Mouse (Mus musculus) yolk sac, embryonic 10.5 days (tissue): ENCODE results near the gene Usp48.

ENCODE experiments used
- DNase-seq: peaks from one replicate; pipeline ENCODE4 v3.0.0-alpha.2; 2017; ENCODE audit warnings: low spot score

The Usp48 gene

DNA sequence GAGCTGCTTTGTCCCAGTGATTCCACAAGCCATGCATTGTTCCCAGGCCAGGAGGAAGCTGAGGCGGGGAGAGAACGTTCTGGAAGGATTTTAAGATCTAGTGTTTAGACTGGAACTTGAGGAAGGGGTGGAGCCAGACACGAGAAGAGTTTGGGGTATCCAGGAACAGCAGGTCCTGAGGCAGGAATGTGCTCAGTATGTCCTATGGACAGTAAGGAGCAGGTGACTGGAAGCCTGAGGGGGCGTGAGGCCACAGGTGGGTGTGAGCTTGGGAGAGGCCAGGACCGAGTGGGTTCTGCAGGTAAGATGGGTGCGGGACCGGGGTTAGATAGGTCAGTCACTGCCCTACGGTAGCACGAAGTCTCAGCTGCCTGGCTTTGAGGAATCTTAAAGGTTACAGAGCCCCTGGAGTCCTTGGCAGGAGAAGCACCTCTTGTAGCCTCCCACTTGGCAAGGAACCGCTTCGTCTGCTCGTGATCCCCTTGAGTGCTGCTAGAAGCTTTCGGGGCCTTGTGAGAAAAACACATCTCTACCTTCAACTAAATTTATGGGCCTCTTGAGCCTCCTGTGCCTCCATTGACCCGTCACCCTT is 93.8 kb downstream of the Usp48 start:
- no peak for DNase-seq

DNA sequence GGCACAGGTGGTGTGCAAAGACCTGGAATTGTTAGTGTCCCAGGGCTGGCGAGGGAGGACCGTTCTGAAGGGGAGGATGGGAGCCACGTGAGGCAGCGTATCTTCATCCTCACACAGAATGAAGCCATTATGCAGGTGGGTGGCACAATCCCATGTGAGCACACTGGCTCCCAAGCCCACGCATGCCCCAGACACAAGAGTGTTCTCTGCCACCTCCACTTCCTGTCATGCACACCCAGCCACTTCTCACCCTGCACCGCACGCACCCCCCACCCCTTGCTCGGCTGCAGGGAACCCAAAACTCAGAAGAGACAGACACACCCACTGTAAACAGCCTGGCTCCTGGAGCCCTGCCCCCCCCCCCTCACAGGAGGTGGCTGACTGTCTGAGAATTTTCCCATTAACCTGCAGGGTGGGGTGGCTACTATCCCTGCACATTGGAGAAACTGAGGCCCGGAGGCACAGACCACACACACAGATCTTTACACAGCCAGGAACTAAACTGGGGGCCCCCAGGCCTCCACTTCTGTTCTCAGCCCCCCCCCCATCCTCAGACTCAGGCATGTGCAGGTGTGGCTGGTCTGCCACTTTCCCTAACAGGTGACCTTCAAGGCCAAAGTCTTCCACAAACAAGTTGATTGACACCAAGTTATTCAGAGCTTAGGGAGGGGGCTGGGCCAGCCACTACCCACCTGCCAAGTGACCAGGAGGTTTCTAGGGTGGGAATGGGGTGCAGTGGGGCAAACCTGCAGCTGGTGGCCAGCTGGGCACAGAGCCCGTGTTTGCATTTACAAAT is 98.8 kb downstream of the Usp48 start:
- DNase-seq = no peak

DNA sequence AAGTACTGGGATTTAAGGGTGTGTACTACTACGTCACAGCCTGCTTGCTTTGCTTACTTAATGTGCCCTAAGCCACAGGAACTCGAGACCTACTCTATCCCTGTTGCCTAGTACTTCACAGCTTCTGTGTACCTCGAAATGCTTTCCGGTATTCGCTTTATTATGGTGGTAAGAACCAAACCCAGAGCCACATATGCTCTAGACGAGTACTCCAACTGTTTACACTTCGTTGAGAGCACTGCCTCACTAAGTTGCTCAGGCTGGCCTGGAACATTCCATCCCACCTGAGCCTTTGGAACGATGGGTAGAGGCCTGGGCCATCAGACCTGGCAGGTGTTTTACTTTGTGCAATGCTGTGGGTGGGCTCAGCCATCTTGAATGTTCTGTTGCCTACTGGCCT is 101.7 kb downstream of the Usp48 start:
- no peak for DNase-seq

DNA sequence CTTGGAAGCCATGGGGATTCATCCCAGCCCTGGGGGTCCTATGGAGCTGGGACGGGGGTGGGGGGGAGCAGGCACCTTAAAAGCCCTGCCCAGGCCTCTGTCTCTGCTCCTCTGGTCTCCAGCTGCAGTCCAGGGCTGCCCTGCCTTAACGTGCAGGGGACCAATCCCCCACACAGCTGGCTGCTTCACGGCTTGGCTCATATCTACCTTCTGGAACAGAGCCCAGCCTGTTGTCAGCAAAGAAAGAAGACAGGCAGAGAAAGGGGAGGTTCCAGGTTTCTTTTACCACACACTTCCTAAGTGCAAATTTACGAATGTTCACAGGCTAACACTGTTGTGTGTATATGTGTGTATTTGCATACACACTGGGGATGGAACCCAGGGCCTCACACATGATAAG is 102.3 kb downstream of the Usp48 start:
- no peak for DNase-seq

DNA sequence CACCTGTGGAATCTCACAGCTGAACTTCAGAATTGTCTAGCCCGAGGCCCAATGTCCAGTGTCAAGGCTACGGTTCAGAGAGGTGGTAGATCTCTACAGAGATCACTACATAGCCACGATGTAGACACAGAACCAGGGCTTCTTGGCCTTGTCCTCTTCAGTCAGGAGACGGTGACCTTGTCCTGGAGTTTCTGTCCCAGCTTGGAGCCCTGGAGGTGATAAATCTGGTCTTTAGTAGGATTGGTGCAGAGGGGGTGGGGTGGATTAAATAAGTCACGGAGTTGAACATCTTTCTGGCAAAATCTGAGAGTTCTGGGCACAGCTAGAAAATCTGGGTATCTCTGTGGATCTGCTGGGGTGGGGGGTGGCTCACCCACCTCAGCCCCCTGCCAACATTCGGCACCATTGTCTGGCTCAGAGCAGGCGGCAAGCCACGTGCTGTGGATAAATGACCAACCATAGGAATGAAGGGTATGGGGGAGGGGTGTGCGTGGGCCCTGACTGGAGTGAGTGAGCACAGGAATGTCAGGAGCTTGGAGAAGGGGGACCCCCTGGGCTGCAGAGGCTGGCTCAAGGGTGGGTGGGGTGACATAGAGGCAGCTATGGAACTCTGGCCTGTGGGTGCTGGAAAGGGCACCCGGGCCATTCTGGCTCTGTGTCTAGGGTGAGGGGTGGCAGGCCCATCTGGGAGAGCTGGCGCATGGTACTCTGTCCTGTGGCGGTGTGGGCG is 103.8 kb downstream of the Usp48 start:
- no peak for DNase-seq

DNA sequence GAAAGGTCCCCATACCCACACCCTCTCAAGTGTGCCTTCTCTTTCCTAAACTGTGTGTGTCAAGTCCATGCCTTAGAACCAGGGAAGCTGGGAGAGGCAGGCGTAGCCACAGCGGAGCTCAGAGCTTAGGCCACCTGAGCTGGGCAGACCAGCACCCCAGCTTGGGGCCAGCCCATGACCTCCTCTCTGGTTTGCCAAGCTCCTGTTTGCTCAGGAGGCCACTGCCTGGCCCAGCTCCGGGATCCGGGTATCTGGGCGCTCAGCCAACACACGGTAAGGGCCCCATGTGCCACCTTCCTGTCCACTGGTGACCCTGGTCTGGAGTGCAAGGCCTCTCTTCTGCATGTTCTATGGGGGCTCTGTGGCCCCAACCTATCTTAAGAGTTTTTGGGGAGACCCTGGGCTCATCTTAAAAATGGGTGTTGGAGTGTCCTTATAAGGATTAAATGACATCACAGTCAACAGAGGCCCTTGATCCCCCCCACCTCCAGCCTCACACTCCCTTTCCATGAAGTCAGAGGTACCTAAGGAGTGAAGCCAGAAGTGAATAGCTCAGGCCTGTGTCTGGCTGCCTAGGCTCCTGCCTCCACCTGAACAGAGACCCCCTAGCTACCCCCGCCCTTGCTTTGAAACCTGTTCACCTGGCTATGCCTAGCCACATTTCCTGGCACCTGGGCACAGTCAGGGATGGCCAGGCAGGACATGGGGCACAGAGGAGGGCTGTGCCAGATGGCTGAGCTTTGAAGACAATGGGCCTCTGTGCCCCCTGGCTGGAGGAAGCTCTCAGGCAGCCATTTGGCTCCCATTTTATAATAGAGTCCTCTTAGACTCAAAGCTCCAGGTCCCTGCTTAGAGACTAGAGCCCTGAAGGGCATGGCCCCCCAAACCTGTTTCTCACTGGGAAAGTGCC is 104.8 kb downstream of the Usp48 start:
- no peak for DNase-seq

DNA sequence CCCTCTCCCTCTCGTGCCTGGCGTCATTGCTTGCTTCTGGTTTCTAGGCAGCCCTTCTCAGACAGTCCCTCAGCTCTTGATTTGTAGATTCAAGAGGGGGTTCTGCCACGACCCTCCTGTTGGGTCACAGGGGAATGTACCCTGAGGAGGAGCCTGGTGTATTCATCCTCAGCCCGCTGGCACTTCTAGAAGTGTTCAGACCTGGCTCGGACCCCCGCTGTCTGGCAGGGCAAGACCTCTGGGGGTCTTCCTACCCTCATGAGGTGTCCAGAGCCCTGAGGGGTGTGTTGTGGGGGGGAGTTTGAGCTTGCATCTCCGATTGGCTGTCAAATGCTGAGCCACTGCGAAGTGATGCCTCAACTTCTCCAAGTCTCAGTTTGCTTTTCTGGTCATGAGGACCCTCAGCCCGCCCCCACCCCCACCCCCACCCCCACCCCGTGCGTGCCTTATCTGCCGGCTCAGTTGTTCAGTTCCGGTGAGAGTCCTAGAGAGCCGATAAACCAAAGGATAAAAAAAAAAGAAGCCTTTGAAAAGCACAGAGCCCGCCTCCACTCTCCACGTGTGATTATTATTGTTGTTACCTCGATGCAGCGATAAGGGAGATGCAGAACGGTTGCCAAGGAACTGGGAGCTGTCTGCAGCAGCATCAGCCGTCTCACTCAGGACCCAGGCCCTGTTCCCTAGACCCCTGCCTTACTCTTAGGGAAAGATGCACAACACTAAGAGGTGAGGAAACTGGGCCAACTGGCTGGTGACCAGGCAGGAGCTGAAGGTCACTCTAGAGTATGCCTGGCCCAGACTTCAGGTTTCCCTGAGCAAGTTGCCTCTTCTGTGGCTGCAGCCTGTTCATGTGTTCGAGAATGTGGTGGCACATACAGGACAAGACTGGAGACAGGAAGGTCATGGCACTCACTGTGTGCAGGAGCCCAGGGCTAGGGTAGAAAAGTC is 106.0 kb downstream of the Usp48 start:
- no peak for DNase-seq

DNA sequence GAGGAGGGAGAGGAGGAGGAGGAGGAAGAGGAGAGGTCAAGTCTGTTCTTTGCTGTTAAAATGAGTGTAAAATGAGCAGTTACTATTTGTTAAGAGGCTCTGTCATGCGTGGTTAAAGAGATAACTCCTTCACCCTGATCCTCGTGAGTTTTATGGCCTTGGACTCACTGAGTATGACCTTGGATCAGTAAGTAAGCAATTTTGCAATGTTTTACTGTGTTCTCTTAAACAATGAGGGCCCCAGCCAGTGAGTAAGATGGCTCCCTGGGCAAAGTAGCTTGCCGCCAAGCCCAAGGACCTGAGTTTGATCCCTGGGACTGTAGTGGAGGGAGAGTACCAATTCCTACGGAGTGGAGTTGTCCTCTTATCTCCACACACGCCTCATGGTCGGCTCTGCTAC is 107.4 kb downstream of the Usp48 start:
- DNase-seq = no peak

DNA sequence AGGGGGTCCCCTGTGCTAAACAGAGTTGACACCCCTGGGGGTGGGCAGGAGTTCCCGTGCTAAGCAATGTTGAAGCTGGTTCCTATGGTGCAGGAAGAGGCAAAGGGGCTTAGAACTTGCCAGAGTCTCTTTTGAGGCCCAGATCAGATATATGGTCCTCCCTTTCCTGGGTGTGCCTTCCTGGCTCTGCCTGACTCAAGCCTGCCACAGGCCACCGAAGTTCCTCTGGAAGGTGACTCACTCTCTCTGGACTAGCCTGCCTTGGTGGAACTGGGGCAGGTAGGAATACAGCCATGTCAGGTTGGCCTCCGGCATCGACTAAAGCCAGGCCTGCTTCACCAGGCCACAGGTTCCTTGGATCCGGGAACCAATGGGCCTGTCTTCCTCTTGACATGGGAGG is 109.5 kb downstream of the Usp48 start:
- no peak for DNase-seq

DNA sequence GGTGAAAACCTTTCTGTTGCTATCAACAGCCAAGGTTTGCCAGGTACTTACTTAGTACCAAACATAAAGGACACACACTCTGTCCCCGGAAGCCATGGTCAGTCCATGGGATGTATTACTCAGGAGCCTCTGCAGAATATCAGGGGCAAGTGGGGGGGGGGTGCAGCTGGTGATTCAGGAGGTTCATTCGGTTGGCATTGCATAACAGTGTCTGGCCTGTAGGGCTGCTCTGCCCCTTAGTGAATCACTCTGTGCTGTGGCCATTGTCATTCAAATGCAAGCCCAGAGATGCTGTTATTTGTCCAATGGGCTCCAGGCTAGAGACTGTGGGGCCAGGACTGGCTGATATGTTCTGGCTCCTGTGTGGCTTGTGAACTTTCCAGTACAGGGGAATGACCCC is 111.0 kb downstream of the Usp48 start:
- DNase-seq = no peak

DNA sequence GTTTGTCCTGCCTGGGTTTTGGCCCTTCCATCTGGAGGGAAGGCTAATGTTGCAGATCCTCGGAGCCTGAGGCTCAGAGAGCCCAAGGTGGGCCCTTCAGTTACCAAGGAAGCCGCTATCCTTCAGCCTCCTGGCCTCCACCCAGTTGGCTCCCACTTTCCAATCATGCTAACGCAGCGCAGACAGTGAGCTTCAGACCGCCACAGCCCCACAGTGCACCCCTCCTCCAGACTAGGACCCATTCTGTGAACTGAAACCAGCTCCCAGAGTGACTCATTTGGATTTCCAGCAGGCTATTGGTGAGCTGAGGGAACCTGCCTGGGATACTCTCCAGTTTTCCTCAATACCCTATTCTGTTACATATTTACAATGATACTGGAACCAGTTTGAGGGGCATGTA is 111.8 kb downstream of the Usp48 start:
- no peak for DNase-seq

DNA sequence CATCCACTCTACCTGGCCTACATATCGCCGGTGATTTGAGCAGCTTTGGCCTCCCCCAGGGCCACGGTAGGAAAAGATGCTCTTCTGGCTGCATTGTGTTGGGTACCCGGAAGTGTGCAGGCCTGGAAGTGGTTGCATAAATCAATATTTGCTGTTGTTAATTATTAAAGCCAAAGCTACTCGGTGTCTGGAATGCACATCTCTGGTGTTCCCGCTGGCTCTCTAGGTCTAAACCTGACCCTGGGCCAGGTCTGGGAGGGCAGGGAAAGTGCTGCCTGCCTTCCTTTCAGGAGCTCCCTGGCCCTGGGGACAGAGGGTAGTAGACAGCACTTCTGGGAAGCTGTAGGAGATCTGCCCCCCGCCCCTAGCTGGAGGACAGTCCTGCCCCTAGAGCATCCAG is 113.0 kb downstream of the Usp48 start:
- DNase-seq = peak; percentile 73

DNA sequence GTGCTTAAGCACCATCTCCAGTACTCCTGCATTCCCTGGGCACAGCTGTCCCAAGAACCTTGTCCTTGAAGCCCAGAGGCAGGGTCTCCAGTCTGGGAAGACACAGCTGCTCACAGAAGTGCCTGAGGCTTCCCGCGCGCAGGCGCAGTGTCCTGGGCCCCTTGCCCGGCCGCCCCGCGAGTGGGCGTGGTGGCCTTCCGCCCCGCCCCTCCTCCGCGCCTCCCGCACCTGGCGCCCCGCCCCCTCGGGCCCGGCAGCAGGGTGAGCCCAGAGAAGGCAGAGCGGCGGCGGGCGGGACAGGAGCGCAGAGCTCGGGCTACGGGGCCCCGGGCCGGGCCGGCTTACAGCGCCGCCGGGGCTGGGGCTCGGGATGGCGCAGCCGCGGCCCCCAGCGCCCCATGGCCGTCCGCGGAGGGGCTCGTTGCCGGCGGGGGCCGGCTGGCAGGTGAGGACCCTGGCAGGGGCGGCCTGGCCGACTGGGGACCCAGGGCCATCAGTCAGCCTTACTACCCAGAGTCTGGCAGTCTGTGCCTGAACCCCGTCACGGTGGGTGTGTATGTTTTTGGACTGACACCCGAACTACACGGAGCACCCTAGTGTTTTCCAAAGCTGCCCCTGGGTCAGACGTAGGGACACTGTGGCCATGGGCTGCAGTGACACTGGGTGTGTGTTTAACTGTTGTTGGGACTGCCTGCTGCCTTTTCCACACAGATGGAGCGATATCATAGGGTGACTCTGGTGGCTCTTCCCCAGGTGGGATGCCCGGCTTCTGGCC is 113.8 kb downstream of the Usp48 start:
- peak; percentile 89 for DNase-seq
